Mouse (Mus musculus) hindlimb bud, embryonic 11.5 days (tissue): ENCODE results near the gene Dnajc16.

Experiments used
- DNase-seq: peaks from one replicate; pipeline ENCODE4 v3.0.0-alpha.2; 2012; ENCODE audit warnings: low read depth, low spot score; ENCODE audit errors: extremely low spot score

Gene Dnajc16

DNA sequence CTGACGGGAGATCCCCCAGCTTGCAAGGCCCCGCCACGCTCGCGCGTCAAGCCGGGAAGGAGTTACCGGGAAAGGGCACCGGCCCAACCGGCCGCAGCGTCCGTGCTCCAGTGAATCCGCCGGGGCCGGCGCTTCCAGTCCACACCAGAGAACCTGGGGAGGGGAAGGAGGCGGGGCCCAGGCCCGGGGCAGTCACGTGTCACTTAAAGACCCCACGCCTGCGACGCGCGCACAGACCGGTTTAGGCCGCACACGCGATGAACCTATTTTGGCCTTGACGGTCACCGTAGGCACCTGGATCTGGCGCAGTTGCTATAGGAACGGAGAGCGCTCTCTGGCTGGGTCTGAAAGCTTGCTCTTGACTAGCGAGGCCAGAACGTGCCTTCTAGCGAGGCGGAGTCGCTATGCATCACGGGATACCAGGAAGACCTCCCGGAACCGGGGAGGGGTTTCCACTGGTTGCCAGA is at the start of gene Dnajc16:
Gene Dnajc16, minus strand, starts transcription at position 408 of the 467 bp plus-strand sequence.
- peak; percentile 98 for DNase-seq

DNA sequence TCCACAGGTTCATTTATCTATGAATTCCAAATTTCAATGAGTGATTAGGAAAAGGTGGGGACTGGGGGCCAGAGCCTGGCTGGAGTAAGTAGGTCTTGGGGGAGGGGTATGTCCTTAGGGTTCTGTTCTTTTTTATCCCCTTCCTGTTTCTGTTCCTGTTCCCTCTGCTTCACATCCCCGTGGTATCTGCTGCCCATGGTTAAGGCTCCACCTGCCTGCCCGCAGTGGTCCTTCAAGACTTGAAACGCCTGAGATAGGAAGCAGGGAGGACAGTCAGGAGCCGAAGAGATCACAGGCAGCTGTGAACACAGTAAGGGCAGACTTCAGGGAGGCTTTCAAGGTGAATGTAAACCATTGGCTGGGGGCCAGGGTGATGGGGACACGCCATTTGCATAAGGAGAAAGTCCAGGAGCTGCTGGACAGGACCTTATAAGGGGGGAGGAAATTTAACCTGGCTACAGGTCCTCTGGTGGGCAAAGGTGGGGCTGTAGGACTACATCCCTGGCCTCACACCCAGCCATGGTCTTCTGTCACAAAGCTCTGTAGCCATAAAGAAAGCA is 43.9 kb upstream of the Dnajc16 start:
- DNase-seq, result no peak

DNA sequence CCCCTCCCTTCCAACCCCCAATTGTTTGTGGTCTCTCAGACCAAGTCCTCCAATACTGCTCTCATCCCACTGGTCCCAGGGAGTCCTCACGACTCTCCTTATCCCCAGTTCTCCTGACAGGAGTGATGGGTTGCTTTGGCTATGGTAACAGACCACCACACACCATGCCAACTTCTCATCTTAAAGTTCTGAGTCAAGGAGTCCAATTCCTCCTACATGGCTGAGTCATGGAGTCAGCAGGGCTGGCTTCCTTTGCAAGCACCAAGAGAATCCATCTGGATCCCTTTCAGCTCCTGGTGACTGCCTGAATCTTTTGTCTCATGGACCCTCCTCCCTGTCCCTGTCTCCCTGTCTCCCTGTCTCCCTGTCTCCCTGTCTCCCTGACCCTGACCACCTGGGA is 43.2 kb upstream of the Dnajc16 start:
- DNase-seq, result no peak

DNA sequence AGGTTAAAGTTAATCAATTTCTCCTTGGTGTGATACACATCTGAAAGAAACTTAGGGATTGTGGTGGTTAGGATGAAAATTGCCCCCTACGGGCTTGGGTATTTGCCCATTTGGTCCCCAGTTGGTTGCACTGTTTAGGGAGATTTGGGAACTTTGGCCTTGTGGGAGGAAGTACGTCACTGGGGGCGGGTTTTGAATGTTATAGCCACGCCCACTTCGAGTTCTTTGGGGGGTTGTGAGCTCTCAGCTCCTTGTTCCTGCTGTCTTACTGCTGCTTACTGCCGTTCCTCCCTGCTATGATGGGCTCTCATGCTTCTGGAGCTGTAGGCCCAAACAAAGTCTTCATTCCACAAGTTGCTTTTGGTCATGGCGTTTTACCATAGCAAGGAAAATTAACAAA is 40.6 kb upstream of the Dnajc16 start:
- DNase-seq, result no peak

DNA sequence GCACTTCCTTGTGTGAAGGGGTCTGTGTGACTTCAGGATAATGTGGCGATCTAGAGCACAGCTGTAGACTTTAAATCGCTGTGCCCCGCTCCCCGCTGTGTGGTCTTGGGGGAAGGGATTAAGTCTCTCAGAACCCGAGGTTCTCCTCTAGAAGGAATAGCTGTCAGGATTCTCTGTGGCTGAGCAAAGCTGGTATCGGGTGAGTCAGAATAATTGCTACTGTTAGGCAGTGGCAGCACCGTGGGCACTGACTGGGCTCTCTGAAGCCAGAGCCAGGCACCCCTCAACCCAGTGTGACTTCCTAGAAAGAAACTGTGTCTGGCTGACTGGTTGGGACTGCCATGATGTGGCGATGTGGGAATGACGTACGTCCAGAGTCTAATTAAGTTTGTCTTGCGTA is 39.6 kb upstream of the Dnajc16 start:
- no peak for DNase-seq

DNA sequence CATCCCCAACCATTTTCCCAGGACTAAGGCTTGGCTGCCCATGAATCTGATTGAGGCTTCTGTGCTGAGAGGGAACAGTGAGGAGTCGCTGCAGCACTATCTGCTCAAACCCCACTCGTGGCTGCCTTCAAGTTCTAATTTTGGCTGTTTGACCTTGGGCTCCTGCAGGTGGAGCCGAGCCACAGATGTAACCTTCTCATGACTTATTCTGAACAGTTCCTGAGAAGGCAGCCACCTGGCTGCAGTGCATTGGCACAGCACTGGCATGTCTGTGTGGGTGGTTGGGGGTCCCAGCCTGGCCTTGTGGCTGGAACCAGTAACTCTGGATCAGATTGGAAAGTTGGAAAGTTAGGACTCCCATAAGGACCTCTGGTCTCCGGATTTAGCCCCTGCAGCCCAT is 37.4 kb upstream of the Dnajc16 start:
- no peak for DNase-seq

DNA sequence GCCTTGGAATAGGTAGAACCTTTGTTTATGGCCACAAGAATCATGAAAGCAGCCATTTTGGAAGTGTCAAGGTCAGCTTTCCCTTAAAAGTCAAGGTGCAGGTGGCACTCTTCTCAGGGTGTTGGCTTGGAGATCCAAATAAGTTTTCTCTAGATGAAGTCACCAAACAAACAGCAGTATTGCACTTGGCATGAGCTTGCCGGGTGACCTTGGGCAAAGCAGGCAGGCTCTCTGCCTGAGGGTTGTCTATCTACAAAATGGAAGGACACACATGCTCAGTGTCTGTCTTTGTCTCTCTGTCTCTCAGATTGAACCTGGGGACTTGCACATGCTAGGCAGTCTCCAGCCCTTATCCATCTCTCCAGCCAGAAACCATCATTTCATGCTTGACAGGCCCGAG is 36.7 kb upstream of the Dnajc16 start:
- no peak for DNase-seq

DNA sequence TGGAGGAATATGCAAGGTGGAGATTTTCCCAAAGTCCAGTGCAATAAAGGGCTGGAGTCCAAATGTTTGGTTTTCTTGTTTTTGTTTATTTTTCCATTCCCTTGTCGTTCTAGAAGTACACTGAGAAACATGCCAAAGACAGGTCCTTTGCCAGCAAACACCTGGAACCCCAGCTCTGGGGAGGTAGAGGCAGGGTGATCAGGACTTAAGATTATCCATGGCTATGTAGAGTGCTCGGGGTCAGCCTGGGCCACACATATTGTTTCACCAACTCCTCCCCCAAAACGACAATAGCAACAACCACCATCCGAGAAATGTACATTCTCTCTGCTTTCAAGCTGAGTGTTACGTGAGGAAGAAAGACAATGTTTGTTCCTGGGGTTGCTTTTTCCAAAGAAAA is 35.3 kb upstream of the Dnajc16 start, which contains the start of gene Cela2a:
Gene Cela2a, minus strand, starts transcription at position 101 of the 400 bp plus-strand sequence.
- no peak for DNase-seq

DNA sequence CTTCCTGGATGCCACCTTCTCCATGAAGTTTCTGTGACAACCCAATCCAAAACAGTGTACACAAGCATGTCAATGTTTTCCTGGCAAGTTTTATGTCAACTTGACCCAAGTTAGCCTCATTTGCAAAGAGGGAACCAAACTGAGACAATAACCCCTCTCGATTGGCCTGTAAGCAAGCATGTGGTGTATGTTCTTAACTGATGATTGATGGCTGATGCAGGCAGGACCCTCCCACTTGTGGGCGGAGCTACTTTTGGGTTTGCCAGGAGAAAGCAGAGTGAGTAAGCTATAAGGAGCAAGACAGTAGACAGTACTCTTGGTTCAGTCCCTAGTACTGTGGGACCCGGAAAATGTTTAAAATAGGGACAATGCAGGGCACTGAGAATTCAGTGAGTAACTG is 32.2 kb upstream of the Dnajc16 start:
- no peak for DNase-seq

DNA sequence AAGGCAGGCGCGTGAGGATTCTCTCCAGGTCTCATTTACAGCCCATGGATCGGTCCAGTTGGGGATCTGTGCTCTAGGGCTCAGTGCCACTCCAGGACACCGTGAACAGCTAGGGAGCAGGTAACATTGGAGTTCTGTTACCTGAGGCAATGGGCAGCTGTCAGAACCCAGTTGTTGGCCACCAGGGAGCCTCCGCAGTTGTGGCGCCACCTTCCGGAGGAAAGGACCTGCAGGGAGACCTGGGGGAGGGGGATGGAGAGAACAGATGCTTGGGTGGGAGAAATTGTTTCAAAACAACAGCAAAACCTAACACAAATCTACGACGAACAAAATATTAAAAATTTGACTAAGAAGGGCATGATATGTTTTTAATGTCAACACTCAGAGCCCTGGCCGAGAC is 31.4 kb upstream of the Dnajc16 start:
- no peak for DNase-seq

DNA sequence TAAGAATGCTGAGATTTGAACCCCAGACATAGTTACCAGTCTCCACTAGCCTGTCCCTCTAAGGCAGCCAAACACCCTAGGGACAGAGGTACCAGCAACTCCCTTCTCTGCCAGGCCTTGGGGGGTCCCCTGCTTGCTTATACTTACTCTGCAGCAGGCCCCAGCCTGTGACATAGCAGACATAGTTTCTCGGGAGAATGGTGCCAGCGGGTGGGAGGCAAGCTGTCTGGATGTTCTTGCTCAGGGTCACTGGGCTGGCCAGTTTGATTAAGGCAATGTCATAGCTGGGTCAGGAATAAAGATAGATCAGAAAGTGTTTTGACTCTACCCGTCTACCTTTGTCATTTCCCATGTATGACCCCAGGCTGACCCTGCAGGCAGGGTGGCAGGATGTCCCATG is 30.4 kb upstream of the Dnajc16 start:
- DNase-seq, result no peak

DNA sequence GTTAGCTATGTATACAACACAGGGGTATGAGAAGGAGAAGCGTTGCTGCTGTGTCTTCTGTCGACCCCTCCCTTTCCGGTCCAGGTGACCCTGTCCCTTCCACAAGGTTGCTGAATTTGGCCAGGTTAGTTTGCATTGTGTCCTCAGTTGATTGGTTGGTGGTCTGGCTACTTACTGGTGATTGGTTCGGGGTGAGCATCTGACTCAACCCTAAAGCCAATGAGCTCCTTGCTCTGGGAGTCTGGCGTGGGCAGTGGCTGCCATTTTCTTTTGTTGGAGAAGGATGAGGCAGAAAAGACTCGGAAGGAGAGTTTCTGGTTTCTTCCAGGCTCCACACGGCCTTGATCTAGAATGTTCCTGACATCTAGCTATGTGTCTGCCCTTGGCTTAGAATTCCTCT is 28.6 kb upstream of the Dnajc16 start:
- no peak for DNase-seq

DNA sequence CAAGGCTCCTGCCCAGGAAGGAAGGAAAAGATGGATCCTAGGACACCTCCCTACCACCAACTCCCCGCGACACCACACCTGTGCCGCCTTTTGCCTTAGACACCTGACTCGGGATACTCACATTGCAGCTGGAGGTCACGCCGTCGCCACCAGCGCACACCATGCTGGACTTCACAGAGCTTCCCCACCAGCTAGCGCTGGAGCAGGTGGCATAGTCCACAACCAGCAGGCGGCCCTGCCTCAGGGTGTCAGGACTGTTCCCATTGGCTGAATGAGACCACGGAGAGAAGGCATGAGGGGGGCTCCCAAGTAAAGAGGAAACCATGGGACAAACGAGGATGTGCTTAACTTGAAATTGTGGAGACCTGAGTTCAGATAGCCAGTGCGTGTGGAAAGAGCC is 28.1 kb upstream of the Dnajc16 start:
- DNase-seq, result no peak

DNA sequence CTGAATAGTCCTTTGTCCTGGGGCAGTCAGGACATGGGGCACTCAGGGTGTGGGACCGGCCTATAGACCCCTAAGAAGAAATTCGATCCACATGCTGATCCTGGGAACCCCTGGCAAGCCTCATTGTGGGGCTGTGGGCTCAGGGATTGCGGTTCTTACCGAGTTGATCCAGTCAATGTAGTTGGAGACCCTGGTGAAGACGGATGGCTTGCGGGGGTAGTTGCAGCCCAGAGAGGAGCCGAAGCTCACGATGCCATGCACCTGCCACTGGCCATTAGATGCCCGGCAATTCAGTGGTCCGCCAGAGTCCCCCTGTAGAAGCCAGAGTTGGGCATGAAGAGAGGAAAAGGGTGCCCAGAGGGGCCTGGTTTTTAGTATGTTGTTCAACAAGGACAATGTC is 27.0 kb upstream of the Dnajc16 start:
- no peak for DNase-seq

DNA sequence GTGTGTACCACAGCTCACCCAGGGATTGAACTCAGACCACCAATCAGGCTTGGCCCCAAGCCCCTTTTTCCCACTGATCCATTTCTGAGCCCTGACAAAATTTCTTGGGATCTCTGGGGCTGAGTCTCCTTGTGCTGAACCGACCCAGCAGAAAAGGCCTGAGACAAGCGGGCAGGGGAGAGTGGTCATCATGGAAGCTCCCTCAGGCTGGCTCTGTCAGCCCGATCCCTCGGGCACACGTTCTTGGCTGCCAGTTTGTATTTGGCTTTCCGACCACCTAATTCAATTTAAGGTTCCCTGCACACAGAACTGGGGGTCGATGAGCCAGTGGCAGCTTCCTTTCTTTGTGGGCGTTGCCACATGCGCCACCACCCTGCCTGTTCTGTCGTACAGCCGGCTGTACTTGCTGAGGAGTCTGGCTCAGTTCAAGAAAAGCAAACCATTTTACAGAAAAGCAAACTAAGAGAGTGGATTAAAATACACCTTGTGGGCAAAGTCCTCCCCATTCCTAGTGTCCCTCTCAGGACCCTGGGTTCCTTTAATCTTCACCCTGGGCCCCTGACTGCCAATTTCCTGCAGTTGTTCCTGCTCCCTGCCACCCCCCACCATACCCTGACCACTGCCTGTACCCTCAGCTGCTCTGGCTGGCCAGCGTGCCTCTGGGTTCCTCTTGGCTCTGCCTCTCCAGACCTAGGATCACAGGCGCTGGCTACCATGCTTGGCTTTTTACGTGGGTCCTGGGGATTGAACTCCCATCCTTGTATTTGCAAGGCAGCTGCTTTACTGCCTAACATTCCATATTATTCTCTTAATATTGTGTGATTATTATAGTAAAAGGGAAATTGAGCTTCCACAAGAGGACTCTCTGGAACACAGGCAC is 26.3 kb upstream of the Dnajc16 start:
- DNase-seq, result no peak

DNA sequence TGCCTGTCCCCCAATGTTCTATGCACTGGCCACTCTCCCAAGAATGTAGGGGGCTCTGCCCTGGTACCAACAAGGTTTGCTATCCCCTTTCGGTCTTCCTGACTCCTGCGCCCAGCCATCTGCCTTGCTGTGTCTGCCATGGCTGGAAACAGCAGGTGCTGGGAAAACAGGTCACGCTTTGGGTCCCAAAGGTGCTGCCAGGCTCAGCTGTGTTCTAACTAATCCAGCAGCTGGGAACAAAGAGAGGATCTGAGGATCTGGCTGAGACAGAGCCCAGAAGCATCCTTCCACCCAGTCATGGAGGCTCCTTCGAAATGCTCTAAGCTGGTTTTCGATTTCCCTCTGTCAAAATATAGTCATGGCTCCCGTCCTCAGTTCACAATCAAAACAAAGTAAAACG is 25.5 kb upstream of the Dnajc16 start:
- no peak for DNase-seq

DNA sequence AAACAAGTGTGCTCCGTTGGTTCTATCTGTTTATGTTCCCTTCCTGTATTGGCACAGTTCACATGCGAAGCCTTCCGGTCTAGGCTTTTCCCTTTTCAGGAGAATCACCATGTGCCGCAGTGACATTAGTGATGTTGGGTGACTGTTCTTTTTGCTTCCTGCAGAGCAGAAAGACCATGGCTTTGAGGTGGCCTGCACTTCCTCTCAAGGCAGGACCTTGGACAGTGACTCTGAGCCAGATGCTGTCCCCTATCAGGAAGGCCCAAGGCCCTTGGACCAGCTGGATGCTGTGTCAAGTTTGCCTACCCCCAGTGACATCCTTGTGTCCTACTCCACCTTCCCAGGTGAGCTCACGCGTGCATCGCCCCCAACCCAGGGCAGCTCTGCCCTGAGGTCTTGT is 20.6 kb upstream of the Dnajc16 start:
- DNase-seq, result no peak

DNA sequence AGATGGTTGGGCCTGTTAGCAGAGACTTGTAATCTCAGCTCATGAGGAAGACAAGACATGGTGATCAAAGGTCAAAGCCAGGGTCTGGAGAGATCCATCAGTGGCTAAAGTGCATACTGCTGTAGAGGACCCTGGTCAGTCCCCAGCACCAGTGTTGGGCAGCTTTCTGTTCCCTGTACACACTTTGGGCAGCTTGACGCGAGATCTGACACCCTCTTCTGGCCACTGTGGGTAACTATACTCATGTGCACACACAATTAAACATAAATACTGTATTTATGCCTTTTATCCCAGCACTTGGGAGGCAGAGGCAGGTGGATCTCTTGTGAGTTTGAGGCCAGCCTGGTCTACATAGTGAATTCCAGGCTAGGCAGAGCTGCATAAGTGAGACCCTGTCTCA is 20.2 kb upstream of the Dnajc16 start:
- no peak for DNase-seq

DNA sequence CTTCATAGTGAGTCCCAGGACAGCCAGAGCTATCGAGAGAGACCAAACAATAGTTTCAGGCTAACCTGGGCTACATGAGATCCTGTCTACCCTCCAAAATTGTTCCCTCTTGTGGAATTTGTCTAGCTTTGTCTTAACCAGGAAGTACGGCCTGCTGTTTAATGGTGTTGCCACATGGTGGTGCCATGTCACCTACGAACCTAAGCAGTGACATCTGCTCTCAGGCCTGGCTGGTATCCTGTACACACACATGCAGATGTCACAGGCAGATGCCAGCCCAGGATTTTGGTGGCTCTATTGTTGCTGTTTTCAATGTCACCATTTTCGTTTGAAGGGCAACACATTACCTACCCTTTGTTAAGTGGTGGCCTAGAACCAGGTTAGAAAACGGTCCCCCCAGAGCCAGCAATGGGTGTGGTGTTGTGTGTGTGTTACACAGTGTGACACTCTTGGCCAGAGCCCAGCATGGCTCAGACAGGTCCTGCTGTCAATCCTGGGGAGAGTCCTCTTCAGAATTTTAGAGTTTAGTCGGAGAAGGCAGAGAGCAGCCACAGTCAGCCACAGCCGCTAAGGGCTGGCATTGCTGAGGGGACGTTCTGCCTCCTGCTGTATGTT is 19.2 kb upstream of the Dnajc16 start:
- no peak for DNase-seq

DNA sequence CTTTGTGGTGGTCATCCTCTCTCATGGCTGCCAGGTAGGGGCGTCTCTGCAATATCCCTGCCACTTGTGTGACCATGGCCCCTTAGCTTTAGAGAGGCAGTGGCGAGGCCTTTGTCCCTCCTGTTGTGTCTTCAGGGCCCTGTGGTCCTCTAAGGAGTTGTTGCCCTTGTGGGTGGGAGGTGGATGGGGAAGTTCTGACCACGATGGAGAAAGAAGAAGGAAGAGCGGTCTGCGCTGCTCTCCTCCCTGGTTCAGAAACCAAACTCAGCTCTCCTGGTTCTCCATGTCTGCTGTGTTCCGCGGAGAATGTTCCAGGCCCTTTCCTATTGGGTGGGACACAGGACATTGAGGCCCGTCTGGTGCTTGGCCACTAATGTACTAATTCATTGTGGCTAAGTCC is 15.2 kb upstream of the Dnajc16 start:
- no peak for DNase-seq

DNA sequence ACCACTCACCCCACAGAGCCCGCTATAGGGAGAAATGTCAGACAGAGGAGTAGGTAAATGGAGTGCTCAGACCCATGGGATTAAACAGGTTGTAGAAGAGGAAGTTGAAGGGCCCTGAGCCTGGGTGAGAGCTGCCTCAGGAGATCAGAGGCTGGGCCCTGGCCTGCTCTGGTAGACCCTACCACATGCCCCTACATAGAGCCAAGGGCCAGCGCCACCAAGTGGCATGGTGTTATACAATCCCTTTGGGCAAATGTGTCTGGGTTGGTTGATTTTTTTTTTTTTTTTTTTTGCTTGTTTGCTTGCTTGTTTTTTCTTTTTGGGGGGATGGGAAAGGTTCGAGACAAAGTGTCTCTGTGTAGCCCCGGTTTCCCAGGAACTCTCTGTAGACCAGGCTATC is 13.4 kb upstream of the Dnajc16 start:
- DNase-seq, result no peak

DNA sequence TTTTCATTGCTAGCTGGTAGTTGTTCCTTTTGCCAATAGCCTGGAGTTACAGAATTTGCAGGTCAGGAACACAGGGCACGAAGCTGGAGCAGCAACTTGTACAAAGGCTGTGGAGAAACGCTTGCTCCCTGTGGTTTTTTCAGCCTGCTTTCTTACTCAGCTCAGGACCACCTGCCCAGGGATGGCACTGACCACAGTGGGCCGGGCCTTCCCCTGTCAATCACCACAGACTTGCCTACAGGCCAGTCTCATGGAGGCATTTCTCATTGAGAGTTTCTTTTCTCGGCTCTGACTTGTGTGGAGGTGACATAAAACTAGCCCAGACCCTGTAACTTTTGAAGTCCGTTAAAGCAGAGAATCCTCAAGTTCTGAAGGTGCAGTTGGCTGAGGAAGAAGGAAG is 6.8 kb upstream of the Dnajc16 start:
- DNase-seq, result no peak
